Mouse (Mus musculus) embryonic fibroblast, embryonic 13.5 days (primary cell): ENCODE measurements around the gene Herc2.

Experiments
- CTCF ChIP-seq: IDR thresholded peaks from 2 replicates; pipeline ENCODE4 v1.5.1; 2011; ENCODE audit warnings: mild to moderate bottlenecking, control low read depth, low read length, moderate library complexity, borderline replicate concordance; ENCODE audit not compliant: insufficient read depth
- POLR2A ChIP-seq: IDR thresholded peaks from 2 replicates; pipeline ENCODE4 v1.6.1; 2011; ENCODE audit warnings: low read depth, mild to moderate bottlenecking, control low read depth, low read length, moderate library complexity

DNA sequence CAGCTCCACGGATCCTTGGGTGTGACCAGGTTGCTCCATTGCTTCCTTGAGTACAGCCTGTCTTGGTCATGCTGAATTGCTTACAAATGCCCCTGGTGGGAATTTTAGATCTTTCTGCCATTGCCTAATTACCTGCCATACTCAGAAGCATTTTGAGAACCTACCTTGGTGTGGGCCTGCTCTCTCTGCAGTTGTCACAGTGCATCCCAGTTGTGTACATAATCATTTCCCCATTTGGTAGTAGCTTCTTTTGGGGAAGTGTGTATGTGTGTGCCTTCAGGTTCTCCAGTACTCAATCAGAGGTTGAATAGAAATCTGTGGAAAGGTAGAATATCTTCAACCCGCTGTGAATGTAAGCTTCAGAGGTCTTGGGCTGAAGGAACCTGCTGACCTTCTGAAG is 153.3 kb downstream of the Herc2 start:
- TF ChIP-seq POLR2A = no peak
- no peak for TF ChIP-seq CTCF
